Mouse (Mus musculus) Muller cell, postnatal 12 days (primary cell): ENCODE results near the gene Kcnq1.

Experiments
- DNase-seq: peaks from one replicate; pipeline ENCODE4 v3.0.0-alpha.2; 2015; ENCODE audit errors: inconsistent ontology term

Kcnq1 gene

DNA sequence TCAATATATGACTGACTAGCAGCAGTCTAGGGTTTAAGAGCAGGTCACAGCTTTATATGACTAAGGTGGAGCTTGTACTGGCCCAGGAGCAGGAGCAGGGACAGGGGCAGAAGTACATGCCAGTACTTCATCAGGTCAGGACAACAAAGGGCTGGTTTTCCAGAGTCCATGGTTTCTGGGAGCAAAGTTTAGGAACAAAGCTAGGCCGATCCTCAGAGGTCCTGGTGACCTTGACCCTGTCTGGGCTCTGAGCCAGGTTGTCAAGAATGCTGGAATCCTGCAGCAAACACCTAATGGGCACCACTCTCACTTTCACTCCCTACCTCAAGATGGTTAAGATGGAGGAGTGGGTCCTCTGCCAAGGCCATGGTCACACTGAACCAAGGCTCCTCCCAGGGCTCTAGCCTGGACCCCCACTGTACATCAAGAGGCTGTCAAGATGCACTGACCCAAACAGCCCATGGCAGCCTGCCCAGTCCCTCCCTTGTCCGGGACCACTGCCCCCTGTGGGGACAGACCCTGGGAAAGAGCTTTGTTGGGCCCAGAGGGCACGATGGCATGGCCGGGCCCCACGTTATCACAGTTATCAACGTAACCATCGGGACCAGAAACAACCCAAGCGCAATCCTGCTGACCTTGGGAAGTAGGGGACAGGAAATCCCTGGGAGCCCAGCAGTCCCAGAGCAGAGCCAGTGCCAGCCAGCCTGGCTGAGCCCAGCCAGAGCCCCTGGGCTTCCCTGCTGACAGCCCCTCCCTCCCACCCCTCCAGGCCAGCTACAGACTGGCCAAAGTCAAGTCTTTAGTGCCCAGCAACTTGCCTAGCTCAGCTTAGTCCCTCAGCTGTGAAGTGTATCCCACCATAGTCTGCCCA lies 259.0 kb downstream of the Kcnq1 start:
- DNase-seq, result no peak

DNA sequence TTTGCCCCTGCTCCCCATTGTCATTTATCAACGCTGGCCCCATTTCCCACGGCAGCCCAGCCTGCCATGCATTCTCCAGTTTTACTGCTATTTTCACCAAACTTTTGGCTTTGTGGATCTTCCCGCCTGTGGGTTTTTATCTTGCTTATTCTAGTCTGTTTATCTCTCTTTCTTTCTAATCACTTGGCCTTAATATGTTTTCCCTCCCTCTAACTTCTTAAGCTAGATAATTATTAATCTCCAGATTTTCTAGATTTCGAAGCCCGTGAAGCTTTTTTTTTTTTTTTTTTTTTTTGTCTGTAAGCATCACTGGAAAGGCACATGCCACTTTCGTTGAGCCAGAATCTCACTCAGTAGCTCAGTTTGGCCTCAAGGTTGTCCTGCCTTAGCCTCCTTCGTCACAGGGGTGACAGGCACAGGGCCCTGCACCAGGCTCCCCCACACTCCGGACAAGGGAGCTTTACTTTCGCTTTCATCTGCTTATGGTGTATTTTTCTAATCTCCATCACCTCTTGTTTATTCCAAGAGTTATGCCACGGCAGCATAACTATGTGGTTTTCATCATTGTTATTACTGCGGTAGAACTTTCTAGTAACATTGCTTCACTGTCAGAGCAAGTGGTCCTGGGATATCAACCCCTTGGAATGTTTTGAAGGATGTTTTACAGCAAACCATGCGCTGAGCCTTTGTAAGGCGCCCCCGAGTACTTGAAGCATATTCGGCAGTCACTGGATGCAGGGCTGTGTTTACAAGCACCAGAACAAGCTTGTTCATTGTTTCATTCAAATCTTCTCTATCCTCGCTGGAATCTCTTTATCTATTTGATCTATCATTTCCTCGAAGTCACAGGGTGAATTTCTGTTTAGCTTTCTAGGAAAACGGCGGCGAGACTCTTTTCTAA lies 261.5 kb downstream of the Kcnq1 start:
- peak; percentile 84 for DNase-seq

- peak; percentile 92 for DNase-seq
These were observed 262.1 kb downstream of the Kcnq1 start for GRCm38 (mm10) chr7:143368267-143368643.

DNA sequence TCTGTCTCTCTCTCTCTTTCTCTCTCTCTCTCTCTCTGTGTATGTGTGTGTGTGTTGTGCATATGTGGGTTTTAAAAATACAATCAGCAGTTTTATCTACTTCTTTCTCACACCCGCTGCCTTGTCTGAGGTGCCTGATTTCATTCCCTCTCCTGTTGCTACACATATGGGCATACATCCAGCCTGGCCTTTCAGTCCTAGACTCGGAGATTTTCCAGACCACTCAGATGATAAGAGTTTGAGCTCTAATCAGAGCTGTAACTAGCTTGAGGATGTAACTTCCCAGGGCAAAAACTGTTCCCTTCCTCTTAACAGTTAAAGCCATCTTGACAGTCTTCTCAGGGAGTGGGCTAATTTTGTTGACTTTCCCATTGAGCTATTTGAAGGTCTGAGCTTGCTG lies 265.2 kb downstream of the Kcnq1 start:
- no peak for DNase-seq

DNA sequence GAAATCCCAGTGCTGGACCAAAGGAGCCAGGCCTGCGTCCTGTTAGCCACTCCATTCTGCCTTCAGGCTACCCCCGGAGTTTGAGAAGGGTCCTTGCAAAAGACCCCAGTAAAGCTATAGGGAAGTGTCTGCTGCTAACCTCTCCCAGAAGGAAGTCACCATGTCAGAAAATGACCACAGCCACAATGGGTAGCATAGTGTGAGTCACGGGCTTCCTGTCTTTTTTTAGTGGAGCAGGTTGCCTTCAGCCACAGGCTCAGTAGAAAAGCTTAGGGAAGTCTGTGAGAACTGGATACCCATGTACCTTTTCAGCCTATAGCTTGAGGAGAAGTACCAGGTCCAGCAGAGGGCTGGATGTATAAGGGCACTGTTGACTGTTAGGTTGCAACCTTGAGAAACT lies 267.1 kb downstream of the Kcnq1 start:
- no peak for DNase-seq

DNA sequence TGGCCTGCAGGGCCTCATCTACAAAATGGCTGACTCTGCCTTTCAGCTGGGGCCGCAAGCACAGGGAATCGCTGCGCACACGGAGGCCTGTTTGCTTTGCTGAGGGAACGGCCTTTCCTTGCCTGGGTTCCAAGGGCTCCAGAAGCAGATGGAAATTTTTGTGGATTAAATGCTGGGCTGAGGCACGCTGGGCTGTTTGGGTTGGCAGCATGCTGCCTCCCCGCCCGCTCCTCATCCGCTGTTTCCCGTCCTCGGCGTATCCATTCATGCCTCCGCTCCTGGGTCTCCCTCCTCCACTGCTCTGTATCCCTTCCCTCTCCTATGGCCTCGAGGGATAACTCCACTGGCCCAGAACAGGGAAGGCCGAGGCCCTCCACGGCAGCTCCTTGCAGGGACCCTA lies 269.8 kb downstream of the Kcnq1 start:
- DNase-seq, result no peak

GRCm38 (mm10) chr7:143380466-143381073 lies 274.4 kb downstream of the Kcnq1 start:
- DNase-seq, result no peak

DNA sequence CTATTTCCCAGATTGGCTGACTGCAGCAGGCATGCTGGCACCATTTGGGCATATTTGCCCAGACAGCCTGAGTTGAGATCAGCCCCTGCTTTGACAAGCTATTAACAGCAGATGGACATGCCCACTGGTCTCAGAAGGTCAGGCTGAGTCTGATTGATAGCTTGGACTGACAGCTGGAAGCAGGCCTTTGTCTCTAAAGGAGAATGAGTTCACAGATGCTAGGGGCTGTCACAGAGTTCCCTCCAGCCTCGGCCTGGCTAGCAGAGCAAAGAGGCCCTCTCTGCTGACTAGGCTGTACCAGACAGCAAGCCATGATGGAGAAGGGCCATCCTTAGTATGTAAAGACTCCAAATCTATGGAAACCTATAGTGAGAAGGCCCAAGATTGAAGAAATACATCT lies 280.5 kb downstream of the Kcnq1 start:
- no peak for DNase-seq

- DNase-seq, result peak; percentile 78
These were observed 282.9 kb downstream of the Kcnq1 start for GRCm38 (mm10) chr7:143388783-143389695.

DNA sequence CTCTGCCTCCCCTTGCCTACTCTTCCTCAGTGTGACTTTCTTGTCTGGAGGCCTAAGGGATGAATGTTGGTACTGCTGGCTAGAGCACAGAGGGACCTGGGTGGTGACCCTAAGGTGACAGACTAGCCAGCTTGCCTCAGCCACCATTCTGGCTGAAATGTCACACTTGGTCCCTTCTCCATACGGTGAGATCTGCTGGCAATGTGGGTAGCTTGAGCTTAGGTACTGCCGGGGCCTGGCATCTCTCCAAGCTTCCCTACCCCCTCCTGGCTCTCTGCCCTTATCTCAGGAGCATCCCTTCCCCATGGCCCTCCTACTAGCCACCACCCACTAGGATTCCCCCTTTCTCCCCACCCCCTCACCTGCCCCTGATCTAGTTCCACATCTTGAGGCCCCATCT lies 283.7 kb downstream of the Kcnq1 start:
- no peak for DNase-seq

GRCm38 (mm10) chr7:143390277-143390948 lies 284.3 kb downstream of the Kcnq1 start:
- DNase-seq, result no peak

DNA sequence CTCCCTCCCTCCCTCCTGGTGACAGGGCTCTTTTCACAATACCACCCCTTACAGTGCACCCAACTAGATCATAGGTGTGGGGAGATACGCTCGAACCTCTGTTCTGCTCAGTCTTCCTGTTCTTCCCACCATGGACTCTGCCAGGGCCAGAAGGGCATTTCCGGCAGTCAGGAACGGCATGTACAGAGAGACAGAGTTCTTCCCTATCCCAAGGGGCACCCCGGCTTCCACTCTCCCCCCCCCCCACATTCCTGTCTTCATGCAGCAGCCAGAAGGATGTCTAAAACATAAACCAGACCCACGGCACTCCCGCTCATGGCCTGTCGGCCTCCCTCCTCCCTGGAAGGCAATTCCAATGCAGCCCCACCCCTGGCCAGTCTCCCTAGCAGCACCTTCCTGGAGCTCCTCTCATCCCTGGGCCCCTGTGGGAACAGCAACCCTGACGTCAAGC lies 289.0 kb downstream of the Kcnq1 start:
- no peak for DNase-seq

GRCm38 (mm10) chr7:143399756-143400155 lies 293.6 kb downstream of the Kcnq1 start:
- DNase-seq, result no peak

- no peak for DNase-seq
These were observed 294.4 kb downstream of the Kcnq1 start for GRCm38 (mm10) chr7:143400599-143400998.

GRCm38 (mm10) chr7:143401429-143402016 lies 295.4 kb downstream of the Kcnq1 start:
- DNase-seq, result no peak

- no peak for DNase-seq
These were observed 298.1 kb downstream of the Kcnq1 start for GRCm38 (mm10) chr7:143404296-143404695.

- DNase-seq, result peak; percentile 31
These were observed 301.9 kb downstream of the Kcnq1 start for GRCm38 (mm10) chr7:143407931-143408501.

- peak; percentile 91 for DNase-seq
These were observed 302.5 kb downstream of the Kcnq1 start for GRCm38 (mm10) chr7:143408615-143409021.

DNA sequence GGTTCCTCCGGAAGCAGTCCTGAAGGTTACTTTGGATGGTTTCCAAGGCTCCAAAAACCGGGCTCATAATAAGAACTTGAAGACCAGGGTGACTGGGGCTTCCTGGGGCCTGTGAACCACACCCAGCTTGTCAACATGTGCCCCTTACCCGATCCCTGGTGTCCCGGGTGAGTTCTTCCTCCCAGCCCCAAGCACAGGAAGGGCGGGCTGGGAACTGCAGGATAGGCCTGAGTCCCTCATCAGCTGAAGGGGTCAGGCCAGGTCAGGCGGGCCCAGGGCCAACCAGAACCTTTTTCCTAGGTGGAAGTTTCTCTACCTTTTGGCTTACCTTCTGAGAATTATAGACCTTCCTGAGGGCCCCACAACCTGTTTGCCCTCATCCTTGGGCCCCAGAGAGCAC lies 306.4 kb downstream of the Kcnq1 start:
- DNase-seq, result no peak

GRCm38 (mm10) chr7:143415070-143415469 lies 308.9 kb downstream of the Kcnq1 start:
- no peak for DNase-seq
